Comparison of ENCODE assay signal across 10 mouse cellular contexts in the genomic region with DNA sequence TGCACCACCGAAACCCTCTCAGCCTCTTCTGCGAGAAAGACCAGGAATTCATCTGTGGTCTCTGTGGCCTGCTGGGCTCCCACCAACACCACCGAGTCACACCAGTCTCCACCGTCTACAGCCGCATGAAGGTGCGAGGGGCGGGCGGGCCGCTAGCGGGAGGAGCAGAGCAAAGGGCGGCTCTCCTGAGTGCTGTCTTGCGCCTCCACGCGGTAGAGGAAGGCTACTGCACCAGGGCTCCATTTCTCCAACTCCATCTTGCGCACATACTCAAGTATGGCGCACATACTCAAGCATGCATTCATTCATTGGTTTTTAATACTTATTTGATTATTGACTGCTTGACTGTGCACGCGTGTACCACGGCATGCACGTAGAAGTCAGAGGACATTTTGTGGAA. TPM values are rescaled to one million over a fixed set of nuclear protein-coding genes. Genes with fewer than 3 reads are reported as not detected.
DNase-seq lines count a peak whose midpoint lies in the region; ATAC-seq lines count a peak whose summit lies in the region.
"Had no signal": no experiment of that assay in that cellular context is flagged by ENCODE, and none has a peak within 500 bp of the region (broad histone marks: within the 10 kb centered on the region; RNA-seq: fewer than 3 reads in every experiment).

No protein-coding gene starts in this region.

- 16% methylated on average over 20 of the region's 20 CpGs for WGBS in intestine, embryonic 14.5 days
- 18% methylated on average over 20 of the region's 20 CpGs for WGBS in intestine, embryonic 16.5 days
- WGBS in forebrain, embryonic 14.5 days, result 17% methylated on average over 20 of the region's 20 CpGs

- H3K9me3 ChIP-seq in intestine, embryonic 14.5 days (ENCODE audit: control insufficient read depth, low read length), result peaks cover 3% of the 10 kb centered on the region; the same call in 1 of the 2 replicates
- peaks cover 6% of the 10 kb centered on the region; the same call in 1 of the 2 replicates for H3K9me3 ChIP-seq in intestine, embryonic 16.5 days (ENCODE audit: control insufficient read depth, low read length)
- 0 out of 2 replicates have a peak, but pooled peaks cover 4% of the 10 kb centered on the region for H3K9me3 ChIP-seq in forebrain, embryonic 14.5 days (replicated peaks; ENCODE audit: control insufficient read depth, low read length)

- peaks cover 17% of the 10 kb centered on the region for H3K27me3 ChIP-seq in intestine, embryonic 14.5 days (replicated peaks; ENCODE audit: control insufficient read depth, insufficient read depth, low read length)
- H3K27me3 ChIP-seq in intestine, embryonic 16.5 days (replicated peaks; ENCODE audit: control insufficient read depth, insufficient read depth, low read length), result no peaks in the 10 kb centered on the region
- H3K27me3 ChIP-seq in forebrain, embryonic 14.5 days (replicated peaks; ENCODE audit: control insufficient read depth, insufficient read depth, low read length), result no peaks in the 10 kb centered on the region

- no peak overlapping the region for H3K4me2 ChIP-seq in intestine, embryonic 14.5 days (ENCODE audit: low read length)
- no peak overlapping the region for H3K4me2 ChIP-seq in intestine, embryonic 16.5 days (ENCODE audit: low read depth, low read length)
- no peak overlapping the region for H3K4me2 ChIP-seq in forebrain, embryonic 14.5 days (ENCODE audit: low read length)

- peak; percentile 58 for DNase-seq in intestine, embryonic 14.5 days (ENCODE audit: low spot score)
- DNase-seq in thymus, postnatal 4 days, result peak; percentile 67
- DNase-seq in thymus, postnatal 10 days (ENCODE audit: low spot score in 2 of 2), result no peak
- peak; percentile 17 for DNase-seq in forebrain, embryonic 14.5 days (ENCODE audit: low spot score)
- peak; percentile 77 for DNase-seq in testis, postnatal 14 days (ENCODE audit: low spot score)
- no peak for DNase-seq in layer of hippocampus, postnatal 14 days (ENCODE audit: low spot score in 2 of 2)
- no peak for DNase-seq in urinary bladder, adult 18-20 months (ENCODE audit: low spot score in 2 of 2)
- DNase-seq: layer of hippocampus, adult 9-11 months had no signal

- no peaks in the 10 kb centered on the region for H3K36me3 ChIP-seq in intestine, embryonic 14.5 days (ENCODE audit: control insufficient read depth, insufficient read depth, low read length)
- no peaks in the 10 kb centered on the region for H3K36me3 ChIP-seq in intestine, embryonic 16.5 days (ENCODE audit: control insufficient read depth, insufficient read depth, low read length)
- H3K36me3 ChIP-seq in forebrain, embryonic 14.5 days (ENCODE audit: control insufficient read depth, insufficient read depth, low read length), result no peaks in the 10 kb centered on the region

- H3K4me3 ChIP-seq in intestine, embryonic 14.5 days (ENCODE audit: low read depth, low read length), result no peak overlapping the region
- no peak overlapping the region for H3K4me3 ChIP-seq in intestine, embryonic 16.5 days (ENCODE audit: low read length)
- H3K4me3 ChIP-seq in forebrain, embryonic 14.5 days (ENCODE audit: low read depth, low read length), result no peak overlapping the region

- H3K9ac ChIP-seq in intestine, embryonic 14.5 days (ENCODE audit: low read length), result no peak overlapping the region
- no peak overlapping the region for H3K9ac ChIP-seq in intestine, embryonic 16.5 days (ENCODE audit: low read depth, low read length)
- no peak overlapping the region for H3K9ac ChIP-seq in forebrain, embryonic 14.5 days (ENCODE audit: low read length)

- H3K4me1 ChIP-seq in intestine, embryonic 14.5 days (replicated peaks; ENCODE audit: control insufficient read depth, insufficient read depth, low read length), result no peaks in the 10 kb centered on the region
- H3K4me1 ChIP-seq in intestine, embryonic 16.5 days (ENCODE audit: control insufficient read depth, insufficient read depth, low read length), result no peaks in the 10 kb centered on the region
- H3K4me1 ChIP-seq in forebrain, embryonic 14.5 days (ENCODE audit: control insufficient read depth, insufficient read depth, low read length), result no peaks in the 10 kb centered on the region

- no peak for ATAC-seq in intestine, embryonic 14.5 days (replicated peaks; ENCODE audit: low FRiP score, low TSS enrichment, low read depth)
- ATAC-seq in intestine, embryonic 16.5 days, result no peak
- no peak for ATAC-seq in forebrain, embryonic 14.5 days

- H3K27ac ChIP-seq in intestine, embryonic 14.5 days (ENCODE audit: low read depth), result no peak overlapping the region
- no peak overlapping the region for H3K27ac ChIP-seq in intestine, embryonic 16.5 days (ENCODE audit: low read length)
- no peak overlapping the region for H3K27ac ChIP-seq in forebrain, embryonic 14.5 days (ENCODE audit: low read depth, low read length)

RNA-seq across cellular contexts. Expression of gene Trim50, which starts 0.5 kb away (rescaled TPM):
- not detected in 2 replicates for polyA plus RNA-seq in intestine, embryonic 14.5 days (2014; fragmentation: Nextera tagmentation; extraction: Ambion mirVana)
- polyA plus RNA-seq in intestine, embryonic 16.5 days (2015; fragmentation: Nextera tagmentation; extraction: Ambion mirVana), result 0.18 and 0.32 TPM in 2 replicates
- not detected in 2 replicates for polyA plus RNA-seq in forebrain, embryonic 14.5 days (2014; fragmentation: Nextera tagmentation; extraction: Ambion mirVana)
- not detected for total RNA-seq in layer of hippocampus, postnatal 14 days (2021)
- polyA plus RNA-seq: heart, embryonic 14.5 days had no signal

RNA-seq across cellular contexts. Expression of gene Fkbp6, which starts 3.7 kb away (rescaled TPM):
- 0.19 TPM in 2 replicates for polyA plus RNA-seq in intestine, embryonic 14.5 days (2014; fragmentation: Nextera tagmentation; extraction: Ambion mirVana)
- 0.47 and 0.48 TPM in 2 replicates for polyA plus RNA-seq in intestine, embryonic 16.5 days (2015; fragmentation: Nextera tagmentation; extraction: Ambion mirVana)
- polyA plus RNA-seq in forebrain, embryonic 14.5 days (2014; fragmentation: Nextera tagmentation; extraction: Ambion mirVana), result not detected in 2 replicates
- not detected for total RNA-seq in layer of hippocampus, postnatal 14 days (2021)
- polyA plus RNA-seq: heart, embryonic 14.5 days had no signal

RNA-seq across cellular contexts. Expression of gene Nsun5, which starts 16.2 kb away (rescaled TPM):
- polyA plus RNA-seq in intestine, embryonic 14.5 days (2014; fragmentation: Nextera tagmentation; extraction: Ambion mirVana), result 28.8 and 29.2 TPM in 2 replicates
- 30.2 and 34.7 TPM in 2 replicates for polyA plus RNA-seq in intestine, embryonic 16.5 days (2015; fragmentation: Nextera tagmentation; extraction: Ambion mirVana)
- polyA plus RNA-seq in forebrain, embryonic 14.5 days (2014; fragmentation: Nextera tagmentation; extraction: Ambion mirVana), result 27.2 and 29.9 TPM in 2 replicates
- 10 to 100 TPM; 18.8 to 23.9 TPM for total RNA-seq in layer of hippocampus, postnatal 14 days (2021)

RNA-seq across cellular contexts. Expression of gene Pom121, which starts 40.8 kb away (rescaled TPM):
- 14.8 and 16.5 TPM in 2 replicates for polyA plus RNA-seq in intestine, embryonic 14.5 days (2014; fragmentation: Nextera tagmentation; extraction: Ambion mirVana)
- 6.9 and 7.5 TPM in 2 replicates for polyA plus RNA-seq in intestine, embryonic 16.5 days (2015; fragmentation: Nextera tagmentation; extraction: Ambion mirVana)
- 9.8 and 11.3 TPM in 2 replicates for polyA plus RNA-seq in forebrain, embryonic 14.5 days (2014; fragmentation: Nextera tagmentation; extraction: Ambion mirVana)
- total RNA-seq in layer of hippocampus, postnatal 14 days (2021), result 10 to 100 TPM; 46.1 to 48.1 TPM

Comparison
In these comparisons a context has a peak if more than half of its experiments do, and no peak if none do; other contexts are left out.
1. DNase-seq: peak in intestine, embryonic 14.5 days (single experiment), thymus, postnatal 4 days (single experiment), forebrain, embryonic 14.5 days (single experiment) and testis, postnatal 14 days (single experiment); none in thymus, postnatal 10 days (0 of 2), layer of hippocampus, postnatal 14 days (0 of 2) and urinary bladder, adult 18-20 months (0 of 2).